Mouse (Mus musculus) CH12.LX (cell line): ENCODE data around the gene Figla. TPM values are rescaled to one million over a fixed set of nuclear protein-coding genes. Genes with fewer than 3 reads are reported as not detected.

ENCODE experiments used
- DNase-seq: peaks from one replicate; pipeline ENCODE4 v3.0.0-alpha.2; 2013; ENCODE audit errors: extremely low read depth
- H3K27ac ChIP-seq: 2 replicates; pipeline ENCODE4 v1.5.1; 2012; ENCODE audit warnings: low read depth, mild to moderate bottlenecking, control low read depth, moderate library complexity; ENCODE audit not compliant: insufficient read depth
- H3K27me3 ChIP-seq: replicated peaks from 2 replicates; pipeline ENCODE3; 2012; ENCODE audit warnings: inconsistent platforms
- H3K36me3 ChIP-seq, 2 experiments: replicated peaks in 1 of 2; 2 replicates each; pipeline versions ENCODE3 to v1.6.1; 2012; ENCODE audit warnings: inconsistent platforms in 1 of 2, low read length in 1 of 2, mild to moderate bottlenecking in 1 of 2, mixed read lengths in 1 of 2, moderate library complexity in 1 of 2; ENCODE audit not compliant: control insufficient read depth in 1 of 2, insufficient read depth in 1 of 2
- H3K4me1 ChIP-seq, 2 experiments: 2 replicates each; pipeline ENCODE4 v1.6.1; 2012; ENCODE audit warnings: inconsistent platforms in 1 of 2, moderate library complexity in 1 of 2; ENCODE audit not compliant: insufficient read depth in 2 of 2, control insufficient read depth in 1 of 2
- H3K4me2 ChIP-seq: 2 replicates; pipeline ENCODE4 v1.6.1; 2012; ENCODE audit warnings: low read depth, mild to moderate bottlenecking, control low read depth; ENCODE audit not compliant: poor library complexity, insufficient read depth, severe bottlenecking
- H3K4me3 ChIP-seq, 3 experiments: fragments of 150-350 bp in 1 of 3; sonication (generic) in 1 of 3; replicated peaks in 1 of 3; 2 replicates each; pipeline versions ENCODE3 to v1.5.1; 2011 to 2012; ENCODE audit warnings: low read depth in 2 of 3, low read length in 2 of 3, mild to moderate bottlenecking in 2 of 3, moderate library complexity in 2 of 3, control low read depth in 1 of 3, improper control_type of control experiment in 1 of 3, inconsistent platforms in 1 of 3, mixed read lengths in 1 of 3; ENCODE audit not compliant: poor library complexity in 1 of 3
- H3K79me2 ChIP-seq: replicated peaks from 2 replicates; pipeline ENCODE4 v1.6.1; 2012; ENCODE audit warnings: mild to moderate bottlenecking, moderate library complexity; ENCODE audit not compliant: control insufficient read depth, poor library complexity, insufficient read depth, severe bottlenecking; ENCODE audit errors: extremely low read depth
- H3K9ac ChIP-seq: 2 replicates; pipeline ENCODE4 v1.6.1; 2012; ENCODE audit warnings: low read depth, mild to moderate bottlenecking, control low read depth, moderate library complexity; ENCODE audit not compliant: insufficient read depth
- H3K9me3 ChIP-seq: replicated peaks from 2 replicates; pipeline ENCODE3; 2012; ENCODE audit warnings: low read length, inconsistent platforms, mixed read lengths
- BHLHE40 ChIP-seq: IDR thresholded peaks from 2 replicates; pipeline ENCODE4 v1.6.1; 2011; ENCODE audit warnings: mild to moderate bottlenecking, low read depth, low read length, improper control_type of control experiment
- CHD1 ChIP-seq: IDR thresholded peaks from 2 replicates; pipeline ENCODE4 v1.6.1; 2012; ENCODE audit warnings: low read depth, low read length, improper control_type of control experiment, inconsistent platforms
- CTCF ChIP-seq, 2 experiments: IDR thresholded peaks in 1 of 2; conservative IDR thresholded peaks in 1 of 2; 2 replicates each; pipeline ENCODE4 v1.5.1; 2011 to 2012; ENCODE audit warnings: low read depth in 2 of 2, low read length in 2 of 2, improper control_type of control experiment in 1 of 2, inconsistent platforms in 1 of 2, mild to moderate bottlenecking in 1 of 2, moderate library complexity in 1 of 2
- E2F4 ChIP-seq: IDR thresholded peaks from 2 replicates; pipeline ENCODE4 v1.6.1; 2011; ENCODE audit warnings: low read depth, low read length, improper control_type of control experiment; ENCODE audit not compliant: insufficient replicate concordance
- EP300 ChIP-seq: IDR thresholded peaks from 2 replicates; pipeline ENCODE4 v1.6.1; 2011; ENCODE audit warnings: low read length, improper control_type of control experiment
- ETS1 ChIP-seq: conservative IDR thresholded peaks from 2 replicates; pipeline ENCODE4 v1.6.1; 2012; ENCODE audit warnings: low read depth, mild to moderate bottlenecking, inconsistent platforms, low read length, improper control_type of control experiment, moderate library complexity
- GABPA ChIP-seq: IDR thresholded peaks from 2 replicates; pipeline ENCODE4 v1.6.1; 2012; ENCODE audit warnings: low read depth, low read length, improper control_type of control experiment, inconsistent platforms; ENCODE audit not compliant: insufficient replicate concordance
- IRF4 ChIP-seq: IDR thresholded peaks from 2 replicates; pipeline ENCODE4 v1.6.1; 2014; ENCODE audit warnings: low read depth, mild to moderate bottlenecking, inconsistent platforms, low read length, improper control_type of control experiment
- JUN ChIP-seq: IDR thresholded peaks from 2 replicates; pipeline ENCODE4 v1.6.1; 2011; ENCODE audit warnings: low read depth, mild to moderate bottlenecking, low read length, improper control_type of control experiment, moderate library complexity; ENCODE audit not compliant: insufficient read depth
- KAT2A ChIP-seq: IDR thresholded peaks from 2 replicates; pipeline ENCODE4 v1.6.1; 2012; ENCODE audit warnings: low read length, improper control_type of control experiment, inconsistent platforms; ENCODE audit not compliant: insufficient replicate concordance
- MAX ChIP-seq: IDR thresholded peaks from 2 replicates; pipeline ENCODE4 v1.6.1; 2011; ENCODE audit warnings: low read length, improper control_type of control experiment
- MEF2A ChIP-seq: IDR thresholded peaks from 2 replicates; pipeline ENCODE4 v1.6.1; 2014; ENCODE audit warnings: low read depth, mild to moderate bottlenecking, inconsistent platforms, low read length, improper control_type of control experiment, borderline replicate concordance
- MYC ChIP-seq: IDR thresholded peaks from 2 replicates; pipeline ENCODE4 v1.6.1; 2011; ENCODE audit warnings: low read depth, mild to moderate bottlenecking, improper control_type of control experiment, low read length
- NRF1 ChIP-seq: IDR thresholded peaks from 2 replicates; pipeline ENCODE4 v1.6.1; 2014; ENCODE audit warnings: low read depth, mild to moderate bottlenecking, inconsistent platforms, low read length, improper control_type of control experiment, moderate library complexity
- POLR2A ChIP-seq: IDR thresholded peaks from 2 replicates; pipeline ENCODE4 v1.6.1; 2011; ENCODE audit warnings: low read depth, mild to moderate bottlenecking, improper control_type of control experiment, low read length
- POLR2AphosphoS2 ChIP-seq: IDR thresholded peaks from 2 replicates; pipeline ENCODE4 v1.6.1; 2011; ENCODE audit warnings: low read depth, low read length, improper control_type of control experiment
- SIN3A ChIP-seq: IDR thresholded peaks from 2 replicates; pipeline ENCODE4 v1.6.1; 2012; ENCODE audit warnings: low read length, improper control_type of control experiment, inconsistent platforms
- SMC3 ChIP-seq: IDR thresholded peaks from 2 replicates; pipeline ENCODE4 v1.6.1; 2011; ENCODE audit warnings: low read depth, low read length, improper control_type of control experiment
- UBTF ChIP-seq: IDR thresholded peaks from 2 replicates; pipeline ENCODE4 v1.6.1; 2012; ENCODE audit warnings: low read depth, mild to moderate bottlenecking, inconsistent platforms, low read length, improper control_type of control experiment, moderate library complexity
- USF1 ChIP-seq: IDR thresholded peaks from 2 replicates; pipeline ENCODE4 v1.6.1; 2014; ENCODE audit warnings: low read depth, mild to moderate bottlenecking, inconsistent platforms, low read length, improper control_type of control experiment
- USF2 ChIP-seq: conservative IDR thresholded peaks from 2 replicates; pipeline ENCODE4 v1.6.1; 2011; ENCODE audit warnings: low read depth, low read length, improper control_type of control experiment
- ZC3H11A ChIP-seq: IDR thresholded peaks from 2 replicates; pipeline ENCODE4 v1.6.1; 2012; ENCODE audit warnings: low read depth, mild to moderate bottlenecking, inconsistent platforms, low read length, improper control_type of control experiment
- ZKSCAN1 ChIP-seq: IDR thresholded peaks from 2 replicates; pipeline ENCODE4 v1.6.1; 2012; ENCODE audit warnings: low read depth, inconsistent platforms, low read length, improper control_type of control experiment, borderline replicate concordance
- ZMIZ1 ChIP-seq: IDR thresholded peaks from 2 replicates; pipeline ENCODE4 v1.6.1; 2012; ENCODE audit warnings: low read depth, mild to moderate bottlenecking, inconsistent platforms, low read length, improper control_type of control experiment
- ZNF384 ChIP-seq: IDR thresholded peaks from 2 replicates; pipeline ENCODE4 v1.6.1; 2012; ENCODE audit warnings: low read depth, low read length, improper control_type of control experiment, inconsistent platforms
- dilution Hi-C: fragments of 300-500 bp; cut with MboI; formaldehyde crosslinking; loops from 2 replicates; pipeline ENCODE4 v1.14.3; 2020; ENCODE audit warnings: low sequenced_read_pairs; ENCODE audit not compliant: extremely low pct_unique_long_range_greater_than_20kb, extremely low pct_ligation_motif_present
- in situ Hi-C: fragments of 300-500 bp; cut with MboI; formaldehyde crosslinking; loops from 3 replicates; pipeline ENCODE4 v1.14.3; 2019; ENCODE audit warnings: low sequenced_read_pairs, low pct_ligation_motif_present, low pct_unique_long_range_greater_than_20kb, mixed read lengths
- polyA plus RNA-seq: library from polyadenylated mRNA; unstranded; fragments of >175 nt; gene quantifications from 2 replicates; pipeline ENCODE4 v1.2.1, GENCODE M21; 2012; ENCODE audit warnings: low read depth; ENCODE audit not compliant: insufficient read length
- total RNA-seq, 2 experiments: library from RNA; depleted of rRNA; stranded (reverse); fragments of 300-350 nt in 1 of 2; fragments of >200 nt in 1 of 2; gene quantifications; 2 replicates each; pipeline ENCODE4 v1.2.3; 2012 to 2014

The Figla gene
- total and polyA plus RNA-seq, 3 experiments = not detected

DNA sequence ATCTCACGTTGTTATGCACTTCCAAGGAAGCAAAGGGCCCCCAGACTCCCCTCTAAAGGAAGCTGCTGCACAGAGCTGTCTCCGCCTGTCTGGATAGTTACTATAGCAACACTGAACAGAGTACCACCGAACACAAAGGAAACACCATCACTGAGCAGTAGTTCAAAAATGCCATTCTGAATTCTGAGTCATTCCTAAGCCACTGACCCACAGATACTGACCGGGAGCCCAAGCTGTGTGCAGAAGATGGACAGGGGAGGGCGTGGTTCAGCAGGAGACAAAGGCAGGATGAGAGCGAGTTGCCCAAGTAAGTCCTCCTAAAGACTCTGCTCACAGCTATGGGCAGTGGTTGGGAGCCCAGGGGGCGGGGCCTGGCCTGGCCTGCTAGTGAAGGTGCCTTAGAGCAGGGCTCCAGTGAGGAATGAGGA lies 36.1 kb downstream of the Figla start:
- in situ Hi-C loops = no loop called here
- Histone ChIP-seq H3K9me3 (no peaks in the 10 kb centered on the region), H3K4me1 (peaks cover 0 to 20% of the 10 kb centered on the region in 2 experiments; a peak in 3 of 4 replicates), H3K27ac (no peak overlapping the region), H3K79me2 (no peaks in the 10 kb centered on the region), H3K27me3 (no peaks in the 10 kb centered on the region), H3K36me3 (no peaks in the 10 kb centered on the region), H3K4me2 (no peak overlapping the region), H3K9ac (no peak overlapping the region), H3K4me3 (no peak overlapping the region)
- DNase-seq = no peak
- TF ChIP-seq UBTF (no peak), POLR2AphosphoS2 (no peak), CTCF (conservative IDR thresholded peaks at IDR 0.05 in 1 of 2, IDR thresholded peaks at IDR 0.05 in 1 of 2; ENCODE audit: low read depth in 2 of 2, low read length in 2 of 2) (no peak)
- dilution Hi-C loops = no loop called here

DNA sequence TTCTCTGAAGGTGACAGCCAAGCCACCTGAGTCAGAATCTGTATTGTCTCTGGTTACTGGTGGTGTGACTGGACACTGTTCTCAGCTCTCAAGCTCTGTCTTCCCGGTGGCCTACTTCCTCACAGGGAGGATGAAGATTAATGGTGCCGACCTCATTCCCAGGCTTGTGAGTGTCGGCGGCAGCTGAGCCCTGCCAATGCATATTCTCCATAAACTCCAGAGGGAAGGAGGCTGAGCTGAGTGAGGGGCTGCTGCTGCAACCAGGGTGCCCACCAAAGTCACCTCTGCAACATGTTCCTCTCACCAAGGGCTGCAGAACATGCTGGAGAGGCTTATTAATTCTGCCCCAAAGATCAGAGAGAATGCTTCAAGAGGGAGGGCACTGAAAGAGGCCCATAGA lies 36.6 kb downstream of the Figla start:
- TF ChIP-seq ZKSCAN1 (no peak), ZMIZ1 (no peak), POLR2AphosphoS2 (no peak), E2F4 (no peak), MYC (no peak), EP300 (no peak), SIN3A (no peak), GABPA (no peak), USF1 (no peak), CHD1 (no peak), POLR2A (no peak), ZNF384 (no peak)
- TF ChIP-seq, all 38 proteins: peak for 0
- H3K27me3 ChIP-seq = no peaks in the 10 kb centered on the region
- H3K4me1 ChIP-seq = peaks cover 0 to 25% of the 10 kb centered on the region in 2 experiments; a peak in 3 of 4 replicates
- H3K4me3 ChIP-seq = no peak overlapping the region
- dilution Hi-C loops (no loop called here), in situ Hi-C loops (no loop called here)
- no peak overlapping the region for H3K9ac ChIP-seq
- H3K4me2 ChIP-seq = no peak overlapping the region
- DNase-seq = no peak
- H3K36me3 ChIP-seq = no peaks in the 10 kb centered on the region
- no peaks in the 10 kb centered on the region for H3K9me3 ChIP-seq
- H3K79me2 ChIP-seq = no peaks in the 10 kb centered on the region
- H3K27ac ChIP-seq = no peak overlapping the region

DNA sequence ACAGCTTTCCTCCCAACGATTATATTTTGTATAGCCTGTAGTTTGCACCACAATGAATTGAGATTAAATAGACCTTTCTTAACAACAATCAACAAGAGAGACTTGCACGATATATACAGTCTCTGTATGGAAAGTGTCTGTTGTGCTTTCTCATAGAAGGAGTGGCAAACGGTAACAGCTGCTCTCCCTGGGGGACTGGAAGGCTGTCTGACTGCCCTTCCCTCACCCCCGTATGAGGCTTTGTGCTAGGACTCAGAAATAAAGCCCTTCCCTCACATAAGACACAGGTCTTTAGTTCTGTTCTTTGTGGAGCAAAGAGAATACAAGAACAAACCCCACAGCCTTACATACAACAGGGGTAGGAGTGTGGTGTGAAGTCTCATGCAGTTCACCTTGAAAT lies 37.1 kb downstream of the Figla start:
- H3K36me3 ChIP-seq = no peaks in the 10 kb centered on the region
- no peak overlapping the region for H3K4me2 ChIP-seq
- H3K27me3 ChIP-seq = peaks cover 3% of the 10 kb centered on the region
- peaks cover 0 to 29% of the 10 kb centered on the region in 2 experiments; a peak in 3 of 4 replicates for H3K4me1 ChIP-seq
- no peak for DNase-seq
- no peaks in the 10 kb centered on the region for H3K9me3 ChIP-seq
- no peak overlapping the region for H3K4me3 ChIP-seq
- in situ Hi-C loops (no loop called here), dilution Hi-C loops (no loop called here)
- H3K27ac ChIP-seq = no peak overlapping the region
- H3K9ac ChIP-seq = no peak overlapping the region
- no peaks in the 10 kb centered on the region for H3K79me2 ChIP-seq
- no peak for TF ChIP-seq ZC3H11A
- TF ChIP-seq CTCF (conservative IDR thresholded peaks at IDR 0.05 in 1 of 2, IDR thresholded peaks at IDR 0.05 in 1 of 2; ENCODE audit: low read depth in 2 of 2, low read length in 2 of 2) = no peak
- no peak for TF ChIP-seq GABPA
- no peak for TF ChIP-seq JUN
- no peak for TF ChIP-seq BHLHE40
- no peak for TF ChIP-seq POLR2AphosphoS2
- no peak for TF ChIP-seq USF2
- no peak for TF ChIP-seq MAX
- TF ChIP-seq POLR2A = no peak
- no peak for TF ChIP-seq ETS1
- TF ChIP-seq NRF1 = no peak
- no peak for TF ChIP-seq KAT2A
- TF ChIP-seq ZKSCAN1 = no peak
- TF ChIP-seq ZNF384 = no peak
- TF ChIP-seq E2F4 = no peak
- no peak for TF ChIP-seq MYC
- TF ChIP-seq MEF2A = no peak
- TF ChIP-seq SMC3 = no peak
- no peak for TF ChIP-seq IRF4
